Mouse (Mus musculus) heart, adult 9 months (tissue): Measurements from ENCODE around the gene Procr.
A peak's percentile ranks its signal among the peaks of the same experiment; 100 is the strongest.
"Not testable (repeated sequence)": the region's sequence is repeated elsewhere in the genome, so short reads cannot be mapped to it uniquely, and the experiment has no call there.

Experiments used
- DNase-seq, 2 experiments: peaks; one replicate each; pipeline ENCODE4 v3.0.0; 2022; ENCODE audit warnings: low spot score in 2 of 2

Gene Procr

DNA sequence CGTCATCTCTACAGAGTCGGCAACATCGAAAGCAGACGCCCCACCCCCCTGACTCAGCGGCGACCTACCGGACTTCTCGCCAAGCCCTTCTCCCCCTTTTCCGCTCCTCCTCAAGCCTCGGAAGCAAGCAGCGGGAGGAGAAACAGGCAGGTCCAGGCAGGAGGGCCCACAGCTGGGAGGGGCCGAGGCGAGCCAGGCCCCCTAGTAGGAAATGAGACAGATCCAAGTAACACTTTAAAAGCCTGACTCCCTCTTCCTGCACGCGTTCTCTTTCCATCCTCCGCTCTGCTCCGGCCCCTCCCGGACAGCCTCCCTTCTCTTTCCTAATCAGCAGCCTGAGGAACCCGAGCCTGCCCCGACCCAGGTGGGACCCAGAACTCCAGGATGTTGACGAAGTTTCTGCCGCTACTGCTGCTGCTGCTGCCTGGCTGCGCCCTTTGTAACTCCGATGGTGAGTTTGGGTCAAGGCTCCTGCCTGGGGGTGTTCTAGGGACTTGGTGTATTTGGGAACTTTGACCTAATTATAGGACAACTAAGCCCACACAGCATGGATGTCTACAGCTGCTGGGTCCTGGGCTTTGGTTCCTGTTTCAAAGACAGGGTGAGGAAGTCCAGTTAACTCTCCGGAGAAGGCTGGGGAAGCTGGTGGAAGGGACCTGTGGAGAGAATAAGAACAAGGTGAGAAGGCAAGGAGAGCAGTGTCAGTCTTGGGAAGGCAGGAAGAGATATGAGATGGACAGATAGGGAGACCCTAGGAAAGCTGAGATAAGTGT is at the start of gene Procr:
Gene Procr (plus strand): TSS at position 104 of the 773 bp plus-strand sequence.
- peak; percentile 67 to 70 for DNase-seq

DNA sequence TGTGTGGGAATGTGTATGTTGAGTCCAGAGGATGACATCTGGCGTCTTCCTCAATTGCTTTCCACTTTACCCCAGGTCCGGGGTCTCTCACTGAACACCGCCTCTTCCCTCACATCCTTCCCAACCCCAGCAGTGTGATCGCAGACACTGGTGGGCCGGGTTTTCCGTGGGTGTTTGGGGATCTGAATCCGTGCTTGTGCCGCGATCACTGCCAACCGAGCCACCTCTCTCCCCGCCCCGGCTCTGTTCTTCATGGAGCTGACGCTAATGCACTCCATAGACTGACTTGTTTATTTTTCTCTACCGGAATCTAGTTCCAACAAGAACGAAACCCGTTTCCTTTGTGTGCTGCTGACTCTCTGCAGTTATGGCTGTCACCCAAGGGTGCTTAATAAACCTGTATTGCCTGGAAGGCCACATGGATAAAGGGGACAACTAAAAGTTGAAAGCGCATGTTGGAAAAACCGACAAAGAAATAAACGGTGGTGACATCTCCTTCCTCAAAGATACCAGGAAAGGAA is 49.5 kb upstream of the Procr start:
- DNase-seq: no peak

DNA sequence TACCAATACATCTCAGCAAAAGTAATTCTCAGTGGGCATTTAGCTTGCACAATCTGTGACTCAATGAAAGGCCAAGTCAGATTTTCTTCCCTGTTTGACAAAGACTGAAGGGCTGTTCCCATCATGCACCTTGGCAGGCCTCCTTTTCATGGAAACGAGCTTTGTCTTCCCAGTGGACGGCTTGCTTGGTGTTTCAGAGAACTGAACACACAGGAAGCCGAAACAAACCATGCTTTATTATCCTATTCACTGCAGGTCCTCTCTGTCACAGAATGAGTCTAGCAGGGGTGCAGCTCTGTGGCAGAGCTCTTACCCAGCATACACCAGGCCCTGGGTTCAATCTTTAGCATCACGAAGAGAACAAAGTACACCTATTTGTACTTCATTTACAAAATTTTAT is 47.3 kb upstream of the Procr start:
- no peak for DNase-seq

DNA sequence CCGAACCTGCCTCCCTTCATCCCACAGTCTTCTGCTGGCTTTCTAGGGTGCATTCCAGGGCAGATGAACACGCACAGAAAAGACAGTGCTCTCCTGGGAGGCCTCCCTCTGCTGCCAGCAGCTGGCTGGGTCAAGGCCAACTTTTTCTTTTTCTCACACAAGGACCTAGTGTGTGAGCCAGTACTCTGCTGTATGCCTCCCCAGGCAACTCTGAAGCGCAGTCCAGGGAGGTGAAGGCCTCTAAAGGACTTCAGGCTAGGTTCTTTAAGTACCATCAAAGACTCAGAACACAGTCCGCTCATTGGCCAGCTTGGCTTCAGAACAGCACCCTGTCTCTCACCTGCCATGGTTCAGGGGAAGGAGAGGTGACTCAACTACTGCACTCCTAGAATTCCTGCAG is 43.7 kb upstream of the Procr start:
- peak; percentile 49 to 67 for DNase-seq

DNA sequence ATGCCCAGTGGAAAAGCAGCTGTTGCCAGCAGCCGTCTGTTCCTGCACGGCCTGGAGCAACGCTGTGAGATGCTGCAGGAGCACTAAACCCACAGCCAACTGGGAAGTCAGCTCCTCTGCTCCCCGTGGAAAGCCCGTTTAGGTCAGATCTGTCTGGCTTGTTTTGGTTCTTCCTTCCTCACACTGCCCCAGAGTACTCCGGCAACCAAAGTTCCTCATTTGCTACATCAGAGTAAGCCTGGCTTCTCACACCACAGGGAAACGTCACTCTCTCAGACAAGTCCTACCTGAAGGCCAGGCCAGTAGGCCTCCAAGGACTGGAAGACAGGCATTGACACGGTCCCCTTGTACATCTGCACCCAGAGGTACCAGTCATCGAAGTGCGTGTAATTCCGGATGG is 40.4 kb upstream of the Procr start:
- DNase-seq: no peak

DNA sequence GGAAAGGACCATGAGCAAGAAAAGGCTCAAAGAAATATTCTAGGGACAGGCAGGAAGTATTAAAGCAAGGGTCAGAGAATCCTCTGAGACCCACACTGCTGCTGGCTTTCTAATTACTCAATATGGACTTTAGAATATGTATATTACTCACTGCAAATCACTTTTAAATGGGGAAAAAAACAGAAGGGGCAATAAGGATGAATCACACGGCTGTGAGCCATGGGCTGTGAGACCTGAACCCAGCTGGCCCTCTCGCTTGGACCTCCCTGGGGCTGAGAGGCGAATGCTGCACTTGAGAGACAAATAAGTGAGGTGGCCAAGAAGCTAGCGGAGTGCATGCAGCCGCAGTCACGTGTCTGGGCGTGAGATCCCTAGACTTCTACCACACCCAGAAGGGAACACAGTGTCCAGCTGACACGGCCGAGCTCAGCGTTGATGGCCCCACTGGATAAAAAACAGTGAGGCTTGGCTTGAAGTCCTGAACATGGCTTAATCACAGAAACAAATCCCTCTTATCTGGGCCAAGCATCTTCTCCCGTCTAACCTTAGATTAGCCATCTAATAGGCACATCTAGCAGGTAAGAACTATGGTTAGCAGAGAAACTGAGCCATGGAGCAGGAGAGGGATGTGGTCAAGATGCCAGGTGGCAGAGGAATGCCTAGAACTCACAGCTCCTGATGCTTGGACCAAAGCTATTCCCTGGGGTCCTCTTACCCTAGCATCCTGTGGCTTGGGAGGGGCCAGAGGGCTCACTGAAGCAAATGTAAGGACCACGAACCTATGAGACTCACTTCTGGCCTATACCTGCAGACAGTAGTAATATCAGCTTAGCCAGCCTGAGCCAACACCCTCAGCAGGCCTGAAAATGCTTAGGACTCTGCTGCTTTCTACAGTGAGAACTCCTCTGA is 33.6 kb upstream of the Procr start:
- DNase-seq: peak; percentile 57 to 61

DNA sequence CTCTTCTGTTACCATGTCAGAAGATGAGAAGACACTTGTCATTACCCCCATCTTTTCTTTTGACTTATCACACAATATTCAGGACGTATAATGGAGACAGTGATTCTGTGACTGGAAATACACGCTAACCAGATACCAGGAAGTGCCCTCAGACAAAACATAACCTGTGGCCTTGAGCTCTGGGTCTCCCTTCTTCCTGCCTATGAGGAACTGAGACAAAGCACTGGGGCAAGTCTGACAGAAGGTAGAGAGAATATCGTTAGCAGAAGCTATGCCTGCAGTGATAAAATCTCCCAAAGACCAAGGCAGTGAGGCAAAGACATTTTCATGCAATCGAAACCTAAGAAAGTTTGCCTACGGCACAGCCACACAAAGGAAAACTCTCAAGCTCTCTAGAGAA is 30.3 kb upstream of the Procr start:
- no peak for DNase-seq

DNA sequence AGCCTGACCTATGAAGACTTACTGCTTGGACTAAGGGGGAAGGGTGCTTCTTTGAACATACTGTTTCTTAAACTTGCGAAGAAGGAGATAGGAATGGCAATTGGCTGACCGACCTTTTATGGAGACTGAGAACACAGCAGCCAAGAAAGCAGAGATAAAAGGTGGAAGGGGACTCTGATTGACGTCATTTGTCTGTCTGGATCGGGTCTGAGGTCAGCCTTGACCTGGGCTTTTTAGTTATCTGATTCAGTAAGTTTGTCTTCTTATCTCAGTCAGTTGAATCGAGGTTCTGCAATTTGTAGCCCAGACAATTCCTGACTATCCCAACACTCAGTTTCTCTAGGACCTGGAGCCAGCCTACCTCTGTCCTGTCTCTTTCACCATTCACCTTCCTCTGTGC is 26.9 kb upstream of the Procr start:
- no peak for DNase-seq

DNA sequence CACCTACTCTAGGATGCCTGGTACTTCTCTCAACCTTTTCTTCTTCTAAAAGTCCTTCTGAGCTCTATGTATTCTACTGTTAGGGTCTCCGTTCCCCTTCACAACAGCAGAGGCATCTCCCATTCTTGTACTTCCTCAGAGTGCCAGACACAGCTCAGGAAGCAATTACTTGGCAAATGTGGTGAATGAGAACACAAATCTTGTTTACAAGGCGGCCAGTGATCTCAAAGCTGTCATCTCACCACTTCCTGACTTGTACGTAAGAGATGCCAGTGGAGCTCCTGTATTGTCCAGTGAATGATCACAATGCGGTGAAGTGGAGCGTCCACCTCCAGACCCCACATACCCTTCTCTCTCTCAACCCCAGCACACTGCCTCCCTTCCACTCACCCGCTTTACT is 26.4 kb upstream of the Procr start:
- no peak for DNase-seq

DNA sequence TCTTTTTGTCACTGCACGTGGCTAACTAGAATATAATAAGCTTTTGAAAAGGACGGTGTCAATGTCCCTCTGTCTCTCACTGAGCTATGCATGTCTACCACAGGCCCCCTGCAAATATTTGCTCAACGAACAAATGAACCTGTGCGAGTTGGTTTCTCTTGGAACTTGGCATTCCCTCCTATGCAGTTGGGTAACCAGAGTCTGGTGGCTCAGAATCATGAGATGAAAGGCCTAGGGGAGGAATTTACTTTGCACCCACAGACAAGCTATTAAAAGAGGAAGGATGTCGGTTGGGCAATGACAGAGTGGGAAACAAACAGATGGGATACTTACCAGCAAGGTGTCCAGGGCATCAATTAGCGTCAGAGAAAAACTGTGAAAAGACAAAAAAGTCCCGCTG is 24.6 kb upstream of the Procr start:
- no peak for DNase-seq

DNA sequence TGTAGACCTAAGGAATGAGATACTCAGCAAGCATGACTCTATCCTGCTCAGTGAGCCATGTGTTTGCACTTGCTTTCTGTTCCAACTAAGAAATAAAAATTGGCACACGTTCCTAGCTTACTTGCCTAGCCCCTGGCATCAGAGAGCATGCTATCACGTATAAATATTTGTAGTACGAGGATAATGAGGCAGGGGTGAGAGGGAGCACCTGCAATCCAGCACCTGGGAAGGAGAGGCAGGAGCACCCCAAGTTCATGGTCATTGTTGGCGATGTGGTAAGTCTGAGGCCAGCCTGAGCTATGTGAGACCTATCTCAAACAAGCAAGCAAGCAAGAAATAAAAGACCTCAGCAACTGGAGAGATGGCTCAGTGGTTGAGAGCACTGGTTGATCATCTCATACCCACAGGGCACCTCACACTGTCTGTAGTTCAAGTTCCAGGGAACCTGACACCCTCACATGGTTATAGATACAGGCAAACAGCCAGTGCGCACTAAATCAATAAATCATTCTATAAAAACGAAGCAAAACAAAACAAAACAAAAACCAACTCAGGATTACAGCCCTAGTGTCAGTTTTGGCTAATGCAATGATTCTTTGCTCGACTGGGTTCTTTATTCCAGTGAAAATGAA is 23.0 kb upstream of the Procr start:
- no peak for DNase-seq

DNA sequence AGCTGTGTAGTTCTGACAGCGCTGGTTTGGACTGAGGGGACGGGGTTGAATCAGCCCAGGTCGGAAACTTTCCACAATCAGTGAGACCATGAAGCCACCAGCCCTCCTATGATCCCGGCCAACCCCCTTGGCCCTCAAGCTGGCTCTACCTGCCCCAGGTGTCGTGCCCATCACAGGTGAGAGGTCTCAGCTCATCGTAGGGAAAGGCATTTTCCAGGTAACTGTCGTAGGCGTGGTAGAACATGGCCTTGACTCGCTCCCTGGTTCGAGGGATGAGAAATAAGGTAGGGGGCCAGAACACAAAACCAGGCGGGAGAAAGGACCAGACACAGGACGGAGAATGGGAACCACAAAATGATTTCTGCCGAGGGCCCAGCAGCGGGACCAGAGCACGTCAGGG is 22.2 kb upstream of the Procr start:
- no peak for DNase-seq

DNA sequence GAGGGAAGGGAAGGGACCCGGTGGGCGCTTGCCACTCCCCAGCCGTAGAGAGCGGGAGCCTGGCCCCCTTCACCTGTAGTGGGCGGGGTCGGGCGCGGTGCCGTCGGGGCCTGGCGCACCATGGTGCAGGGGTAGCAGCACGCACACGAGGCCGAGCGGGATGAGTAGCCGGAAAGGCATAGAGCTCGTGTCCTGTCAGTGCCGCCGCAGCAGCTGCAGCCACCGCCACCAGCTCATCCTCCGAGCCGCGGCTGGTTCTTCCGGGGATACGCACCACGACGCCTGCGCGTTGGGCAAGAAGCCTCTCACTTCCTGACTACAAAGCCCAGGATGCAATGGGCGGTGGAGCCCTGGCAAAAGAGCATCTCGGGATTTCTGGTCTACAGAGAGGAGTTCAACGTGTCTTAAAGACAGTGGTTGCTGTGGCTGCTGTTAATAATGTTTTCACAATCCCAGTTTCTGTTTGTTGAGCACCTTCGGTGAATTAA is 21.7 kb upstream of the Procr start, which contains the start of gene Edem2:
Gene Edem2 (minus strand): TSS at position 318 of the 488 bp plus-strand sequence.
- peak; percentile 92 to 93 for DNase-seq

DNA sequence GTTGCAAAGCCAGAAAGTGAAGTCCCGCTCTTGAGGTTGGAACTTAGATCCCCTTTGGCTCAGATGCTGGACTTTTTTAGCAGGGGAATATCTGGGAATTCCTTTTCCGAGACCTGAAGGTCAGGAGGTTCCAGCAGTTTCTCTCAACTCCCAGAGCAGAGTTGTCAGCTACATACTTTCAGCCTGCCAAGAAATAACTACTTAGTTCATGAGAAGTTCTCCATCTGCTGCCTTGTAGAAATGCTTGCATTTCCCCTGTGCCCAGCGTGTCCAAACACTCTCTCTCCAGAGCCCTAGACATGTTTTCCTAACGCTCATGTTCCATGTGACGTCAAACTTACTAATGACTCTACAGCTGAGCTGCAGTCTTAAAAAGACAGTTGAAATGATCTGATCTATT is 15.8 kb upstream of the Procr start:
- peak; percentile 35 to 43 for DNase-seq

DNA sequence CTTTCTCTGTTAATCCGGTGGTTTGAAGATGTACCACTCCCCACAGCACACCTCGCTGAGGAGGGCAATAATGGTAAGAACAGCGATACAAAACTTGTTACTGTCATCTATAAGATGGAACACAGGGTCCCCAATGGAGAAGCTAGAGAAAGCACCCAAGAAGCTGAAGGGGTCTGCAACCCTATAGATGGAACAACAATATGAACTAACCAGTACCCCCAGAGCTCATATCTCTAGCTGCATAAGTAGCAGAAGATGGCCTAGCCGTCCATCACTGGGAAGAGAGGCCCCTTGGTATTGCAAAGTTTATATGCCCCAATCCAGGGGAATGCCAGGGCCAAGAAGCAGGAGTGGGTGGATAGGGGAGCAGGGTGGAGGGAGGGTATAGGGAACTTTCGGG is 15.2 kb upstream of the Procr start, which contains the start of gene Gm17581:
Gene Gm17581 (minus strand): TSS at position 101 of the 400 bp plus-strand sequence.
- DNase-seq: not testable (repeated sequence)

DNA sequence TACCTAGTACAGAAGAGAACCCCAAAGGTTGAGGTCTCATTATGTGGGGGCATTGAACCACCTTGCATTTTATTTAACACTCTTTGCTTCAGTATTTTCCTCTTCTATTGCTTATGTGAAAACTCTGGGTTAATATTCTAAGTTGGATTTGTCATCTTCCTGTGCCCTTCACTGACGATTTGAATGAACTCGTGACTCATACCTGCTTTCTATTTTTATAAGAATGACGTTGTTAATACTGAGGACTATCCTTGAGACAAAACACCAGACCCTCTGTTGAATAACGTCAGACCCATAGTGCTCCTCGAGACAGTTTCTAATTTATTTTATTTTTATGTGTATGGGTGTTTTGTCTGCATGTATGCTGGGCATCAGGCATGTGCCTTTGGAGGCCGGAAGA is 14.0 kb upstream of the Procr start:
- no peak for DNase-seq

DNA sequence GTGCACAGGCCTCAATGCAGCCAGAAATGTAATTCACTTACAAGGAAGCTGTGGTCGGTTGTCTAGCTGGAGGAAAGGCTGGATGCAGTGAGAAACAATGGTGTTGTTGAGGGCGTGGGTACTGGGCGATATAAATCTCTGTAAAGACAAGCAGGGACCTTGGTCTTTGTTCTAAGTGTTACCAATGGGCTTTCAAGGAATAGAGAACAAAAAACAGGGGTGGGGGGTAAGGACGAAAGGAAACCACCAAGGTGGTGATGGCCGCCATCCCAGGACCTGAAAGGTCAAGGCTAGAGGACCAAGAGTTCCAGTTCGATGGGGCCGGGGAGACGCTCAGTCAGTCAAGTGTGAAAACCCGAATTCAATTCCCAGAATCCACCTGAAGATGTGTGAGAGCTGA is 13.1 kb upstream of the Procr start:
- DNase-seq: no peak

DNA sequence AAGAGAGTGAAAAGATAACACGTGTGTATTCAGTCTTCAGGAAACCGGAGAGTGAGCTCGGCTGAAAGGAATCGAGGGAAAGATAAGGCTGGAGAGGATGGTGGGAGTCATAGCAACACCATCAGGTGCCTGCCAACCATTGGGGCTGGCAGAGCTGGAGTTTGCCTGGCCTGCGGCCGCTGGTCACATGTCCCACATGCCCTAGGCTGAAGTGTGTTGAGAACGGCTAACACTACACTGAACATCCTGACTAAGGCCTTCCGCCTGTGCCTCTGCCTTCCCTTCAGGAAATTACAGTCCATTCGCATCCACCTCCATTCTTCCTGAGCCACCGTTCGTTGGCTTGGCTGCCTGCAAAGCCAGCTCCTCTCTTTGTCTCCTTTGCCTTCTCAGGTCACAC is 8.7 kb upstream of the Procr start:
- no peak for DNase-seq

DNA sequence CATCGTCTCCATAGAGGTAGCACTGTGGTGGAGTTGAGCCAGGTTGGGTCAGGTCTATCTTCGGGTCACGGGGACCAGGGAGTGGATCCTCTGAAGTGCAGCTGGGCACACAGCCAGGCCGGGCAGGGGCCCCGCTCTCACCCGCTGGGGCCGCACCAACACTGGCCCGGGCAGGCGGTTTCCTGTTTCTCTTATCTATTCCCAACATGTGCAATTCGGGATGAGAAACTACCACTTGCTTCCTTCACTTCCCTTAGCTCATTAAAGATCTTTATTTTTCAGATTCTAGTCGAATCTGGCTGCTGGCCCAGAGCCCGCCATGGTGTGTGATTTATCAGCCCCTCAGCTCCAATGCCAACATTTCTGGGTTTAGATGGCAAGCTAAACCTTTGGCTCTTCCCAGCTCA is 8.0 kb upstream of the Procr start:
- peak; percentile 5 to 9 for DNase-seq

DNA sequence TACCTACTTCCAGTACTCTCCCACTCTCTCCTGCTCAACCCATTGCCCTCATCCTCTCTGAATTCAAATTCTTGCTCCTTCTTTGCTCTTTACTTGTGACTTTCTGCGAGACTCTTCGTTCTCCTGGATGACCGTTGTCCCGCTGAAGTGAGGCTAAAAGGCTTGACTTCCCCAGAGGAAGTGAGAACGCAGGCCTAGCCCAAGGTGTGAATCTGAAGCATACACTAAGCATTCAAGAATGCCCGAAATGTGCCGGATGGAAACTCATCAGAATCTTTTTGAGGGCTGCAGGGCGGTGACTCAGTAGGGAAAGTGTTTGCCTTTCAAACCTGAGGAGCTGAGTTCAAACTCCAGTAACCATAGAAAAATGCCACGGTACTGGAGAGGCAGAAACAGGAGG is 7.6 kb upstream of the Procr start:
- no peak for DNase-seq

DNA sequence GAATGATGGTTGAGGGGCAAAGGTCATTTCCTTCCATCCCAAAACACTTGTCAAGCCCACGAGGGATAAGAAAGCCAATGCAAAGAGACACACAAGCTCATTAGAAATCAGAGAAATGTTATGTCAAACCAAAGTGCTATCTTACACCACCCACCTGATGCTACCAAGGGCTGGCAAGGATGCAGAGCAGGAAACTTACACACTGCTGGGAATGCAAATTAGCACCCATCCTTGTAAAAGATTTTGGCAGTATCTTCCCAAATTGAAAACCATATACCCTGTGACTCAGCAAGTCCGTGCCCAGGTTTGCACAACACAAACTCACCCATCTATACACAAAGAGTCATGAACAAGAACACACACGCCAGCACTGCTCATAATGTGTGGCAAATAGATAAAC is 5.4 kb upstream of the Procr start:
- DNase-seq: no peak

DNA sequence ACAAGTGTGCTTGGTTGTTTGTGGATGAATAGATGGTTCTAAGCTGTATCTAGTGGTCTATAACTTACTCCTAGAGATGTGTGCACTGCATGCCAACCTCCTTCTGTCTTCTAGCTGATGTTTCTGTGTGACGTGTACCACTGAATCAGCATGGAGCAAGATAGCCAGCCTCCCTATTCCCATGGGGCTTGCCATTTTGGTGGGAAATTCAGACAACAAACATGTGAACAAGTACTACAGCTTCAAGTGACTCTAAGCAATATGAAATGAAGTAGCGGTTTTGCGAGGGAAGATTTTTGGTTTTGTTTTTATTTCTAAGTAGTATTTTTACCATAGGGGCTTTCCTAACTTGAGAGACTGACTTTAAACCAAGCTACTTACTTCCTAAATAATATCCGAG is 1.5 kb upstream of the Procr start:
- no peak for DNase-seq
